Mouse (Mus musculus) embryo, embryonic 9.5 days (tissue): ENCODE data around the gene Neu3.
A peak's percentile ranks its signal among the peaks of the same experiment; 100 is the strongest.

Experiments used
- DNase-seq: peaks from one replicate; pipeline ENCODE4 v3.0.0-alpha.2; 2017; ENCODE audit errors: extremely low spot score

Gene Neu3

GRCm38 (mm10) chr7:99795192-99795981 is 32.8 kb downstream of the Neu3 start:
- peak; percentile 27 for DNase-seq

- DNase-seq: no peak
Measured at GRCm38 (mm10) chr7:99794096-99794495, 34.1 kb downstream of the Neu3 start.

GRCm38 (mm10) chr7:99790816-99791215 is 37.4 kb downstream of the Neu3 start:
- DNase-seq: no peak

DNA sequence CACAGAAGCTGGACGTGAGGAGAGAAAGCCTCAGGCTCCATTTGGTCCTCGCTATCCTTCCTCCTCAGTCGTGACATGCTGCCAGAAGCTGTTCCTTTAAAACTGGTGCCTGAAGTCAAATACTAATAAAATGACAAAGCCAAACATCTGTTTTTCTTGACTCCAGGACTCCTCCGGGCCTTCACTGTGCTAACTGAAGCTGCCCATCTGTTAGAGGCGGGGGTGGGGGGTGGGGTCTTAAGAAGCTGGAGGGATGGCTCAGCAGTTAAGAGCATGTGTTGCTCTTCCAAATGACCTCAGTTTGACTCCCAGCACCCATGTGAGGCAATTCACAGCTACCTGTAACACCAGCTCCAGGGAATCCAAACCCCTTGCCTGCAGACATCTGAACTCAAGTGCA is 39.7 kb downstream of the Neu3 start:
- no peak for DNase-seq

DNA sequence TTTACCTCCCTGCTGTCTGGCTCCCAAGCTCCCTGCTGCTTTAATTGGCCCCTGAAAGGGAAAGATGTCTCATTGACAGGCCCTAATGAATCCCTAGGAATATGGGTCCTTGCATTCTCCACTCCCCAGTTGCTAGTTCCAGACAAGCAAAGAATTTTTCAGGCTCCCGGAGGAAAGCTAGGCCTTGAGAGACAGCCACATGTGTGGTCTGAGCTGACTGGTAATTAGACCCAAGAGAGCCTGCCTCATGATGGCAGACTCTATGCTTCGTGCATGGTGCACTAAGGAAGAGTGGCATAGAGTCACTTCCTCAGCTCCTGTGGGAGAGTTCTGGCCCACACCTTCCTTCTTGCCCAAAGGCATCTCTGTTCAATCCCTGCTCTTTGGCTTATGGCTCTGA is 40.3 kb downstream of the Neu3 start:
- DNase-seq: no peak

GRCm38 (mm10) chr7:99786774-99787173 is 41.4 kb downstream of the Neu3 start:
- DNase-seq: no peak

DNA sequence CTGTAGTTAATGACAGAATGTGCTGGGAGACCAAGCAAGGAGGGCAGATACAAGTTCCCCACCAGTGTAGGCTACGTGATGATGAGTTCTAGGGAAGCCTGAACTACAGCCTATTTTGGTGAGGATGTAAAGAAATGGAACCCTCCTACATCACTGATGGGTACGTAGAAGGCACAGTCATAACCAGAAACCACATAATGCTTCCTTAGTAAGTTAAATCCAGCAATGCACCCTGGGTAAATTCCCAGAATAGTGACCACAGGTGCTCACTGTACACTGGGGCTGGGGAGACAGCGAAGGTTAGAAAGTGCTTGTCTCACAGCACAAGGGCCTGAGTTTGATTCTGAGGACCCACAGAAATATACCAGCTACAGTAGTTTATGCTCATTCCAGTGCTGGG is 42.7 kb downstream of the Neu3 start:
- DNase-seq: no peak

- DNase-seq: no peak
Measured at GRCm38 (mm10) chr7:99783421-99783820, 44.8 kb downstream of the Neu3 start.

GRCm38 (mm10) chr7:99781916-99782315 is 46.3 kb downstream of the Neu3 start:
- no peak for DNase-seq

GRCm38 (mm10) chr7:99781385-99781784 is 46.8 kb downstream of the Neu3 start:
- no peak for DNase-seq

DNA sequence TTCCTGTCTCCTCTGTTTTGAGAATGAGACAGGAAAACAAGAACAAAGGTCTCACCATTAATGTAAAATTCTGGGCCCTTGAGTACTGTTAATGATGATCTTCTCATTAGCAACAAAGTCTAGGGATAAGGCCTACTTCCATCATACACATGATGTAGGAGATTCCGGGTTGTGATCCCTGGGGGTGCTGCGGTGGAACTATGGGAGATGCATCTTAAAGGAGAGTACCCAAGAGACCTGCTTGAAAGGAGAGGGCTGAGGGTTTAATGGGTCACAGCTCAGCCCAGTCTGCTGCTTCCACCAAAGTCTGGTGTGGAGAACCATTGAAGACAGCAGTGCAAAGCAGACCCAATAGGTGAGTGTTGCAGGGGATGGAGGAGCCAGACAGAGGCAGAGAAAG is 65.0 kb downstream of the Neu3 start, which contains the start of gene Olfr521:
Olfr521 (plus strand) TSS at position 301 of the 400 bp plus-strand sequence.
- DNase-seq: no peak
